Mouse (Mus musculus) neural tube, embryonic 14.5 days (tissue): ENCODE measurements around the gene Khdc1a. TPM values are rescaled to one million over a fixed set of nuclear protein-coding genes. Genes with fewer than 3 reads are reported as not detected.
"Not testable (repeated sequence)": the region's sequence is repeated elsewhere in the genome, so short reads cannot be mapped to it uniquely, and the experiment has no call there.

ENCODE experiments used
- ATAC-seq: fragments of 200-750 bp; cut with Nextera tagmentation; 2 replicates; pipeline ENCODE4 v1.8.0; 2017; ENCODE audit warnings: low read depth, mild to moderate bottlenecking, moderate TSS enrichment, moderate library complexity
- H3K27ac ChIP-seq: fragments of 300-500 bp; sonication (generic); 2 replicates; pipeline ENCODE4 v1.5.1; 2014; ENCODE audit warnings: low read depth, mild to moderate bottlenecking, control low read depth, low read length, moderate library complexity, mixed read lengths
- H3K27me3 ChIP-seq: fragments of 300-500 bp; sonication (generic); 2 replicates; pipeline ENCODE4 v1.6.1; 2014; ENCODE audit warnings: low read length; ENCODE audit not compliant: control insufficient read depth, insufficient read depth
- H3K36me3 ChIP-seq: fragments of 300-500 bp; sonication (generic); 2 replicates; pipeline ENCODE4 v1.6.1; 2014; ENCODE audit warnings: low read length, mixed read lengths; ENCODE audit not compliant: control insufficient read depth, insufficient read depth
- H3K4me1 ChIP-seq: fragments of 300-500 bp; sonication (generic); 2 replicates; pipeline ENCODE4 v1.6.1; 2014; ENCODE audit warnings: low read length; ENCODE audit not compliant: control insufficient read depth, insufficient read depth
- H3K4me2 ChIP-seq: fragments of 300-500 bp; sonication (generic); 2 replicates; pipeline ENCODE4 v1.6.1; 2014; ENCODE audit warnings: mild to moderate bottlenecking, low read depth, low read length, control low read depth
- H3K4me3 ChIP-seq: fragments of 300-500 bp; sonication (generic); 2 replicates; pipeline ENCODE4 v1.5.1; 2014; ENCODE audit warnings: low read depth, low read length, control low read depth, mixed read lengths
- H3K9ac ChIP-seq: fragments of 300-500 bp; sonication (generic); replicated peaks from 2 replicates; pipeline ENCODE4 v1.6.1; 2014; ENCODE audit warnings: low read depth, mild to moderate bottlenecking, control low read depth, low read length, mixed read lengths
- H3K9me3 ChIP-seq: fragments of 300-500 bp; sonication (generic); 2 replicates; pipeline ENCODE4 v1.6.1; 2016; ENCODE audit warnings: low read length; ENCODE audit not compliant: control insufficient read depth
- WGBS: fragments of 180-500 bp; shearing (Covaris S2); extraction: QIAGEN DNeasy Blood & Tissue Kit; methylation state at CpG from one replicate; pipeline ENCODE4 v1.1.7; 2014; 5-methylcytosine and 5-hydroxymethylcytosine counted together
- polyA plus RNA-seq: library from polyadenylated mRNA; unstranded; fragments of >200 nt; fragmentation: Nextera tagmentation; extraction: Ambion mirVana; gene quantifications from 2 replicates; pipeline ENCODE4 v1.2.1, GENCODE M21; 2014

Gene Khdc1a
- polyA plus RNA-seq, 1 experiment from 2014 or later: not detected

- 94% methylated on average over 5 of the region's 5 CpGs for WGBS
- ATAC-seq, H3K4me1 ChIP-seq, H3K4me3 ChIP-seq, H3K27me3 ChIP-seq, H3K4me2 ChIP-seq, H3K36me3 ChIP-seq, H3K9ac ChIP-seq, H3K27ac ChIP-seq, H3K9me3 ChIP-seq: not testable (repeated sequence)
Observed at GRCm38 (mm10) chr1:21320271-21320670, 29.2 kb upstream of the Khdc1a start.

- H3K9ac ChIP-seq: no peak overlapping the region
- H3K27me3 ChIP-seq: no peaks in the 10 kb centered on the region
- no peaks in the 10 kb centered on the region for H3K36me3 ChIP-seq
- no peak overlapping the region for H3K4me2 ChIP-seq
- ATAC-seq: no peak
- no peaks in the 10 kb centered on the region for H3K9me3 ChIP-seq
- no peak overlapping the region for H3K27ac ChIP-seq
- no peaks in the 10 kb centered on the region for H3K4me1 ChIP-seq
- 93% methylated on average over 1 of the region's 1 CpGs for WGBS
- no peak overlapping the region for H3K4me3 ChIP-seq
Observed at GRCm38 (mm10) chr1:21321656-21322055, 27.8 kb upstream of the Khdc1a start.

GRCm38 (mm10) chr1:21323996-21324574, 25.4 kb upstream of the Khdc1a start:
- Histone ChIP-seq H3K36me3 (no peaks in the 10 kb centered on the region), H3K9me3 (no peaks in the 10 kb centered on the region), H3K27me3 (no peaks in the 10 kb centered on the region), H3K4me2 (no peak overlapping the region), H3K9ac (no peak overlapping the region), H3K4me1 (no peaks in the 10 kb centered on the region), H3K4me3 (no peak overlapping the region), H3K27ac (no peak overlapping the region)
- 24% methylated on average over 1 of the region's 1 CpGs for WGBS
- ATAC-seq: no peak

- no peak overlapping the region for H3K4me2 ChIP-seq
- no peaks in the 10 kb centered on the region for H3K36me3 ChIP-seq
- WGBS: 90% methylated on average over 1 of the region's 1 CpGs
- H3K9me3 ChIP-seq: no peaks in the 10 kb centered on the region
- no peaks in the 10 kb centered on the region for H3K27me3 ChIP-seq
- no peaks in the 10 kb centered on the region for H3K4me1 ChIP-seq
- H3K4me3 ChIP-seq: no peak overlapping the region
- no peak overlapping the region for H3K9ac ChIP-seq
- no peak overlapping the region for H3K27ac ChIP-seq
- no peak for ATAC-seq
Observed at GRCm38 (mm10) chr1:21324633-21325032, 24.8 kb upstream of the Khdc1a start.

GRCm38 (mm10) chr1:21326733-21327132, 22.7 kb upstream of the Khdc1a start:
- no peak overlapping the region for H3K4me2 ChIP-seq
- no peaks in the 10 kb centered on the region for H3K36me3 ChIP-seq
- H3K27me3 ChIP-seq: no peaks in the 10 kb centered on the region
- no peak for ATAC-seq
- no peaks in the 10 kb centered on the region for H3K9me3 ChIP-seq
- no peaks in the 10 kb centered on the region for H3K4me1 ChIP-seq
- H3K4me3 ChIP-seq: no peak overlapping the region
- whole genome bisulfite sequencing: 97% methylated on average over 7 of the region's 7 CpGs
- H3K9ac ChIP-seq: no peak overlapping the region
- no peak overlapping the region for H3K27ac ChIP-seq

- H3K4me2 ChIP-seq, H3K9ac ChIP-seq, H3K27ac ChIP-seq, H3K9me3 ChIP-seq, H3K36me3 ChIP-seq, H3K27me3 ChIP-seq, H3K4me3 ChIP-seq, H3K4me1 ChIP-seq, ATAC-seq: not testable (repeated sequence)
Observed at GRCm38 (mm10) chr1:21331161-21331560, 18.3 kb upstream of the Khdc1a start.

GRCm38 (mm10) chr1:21333222-21333973, 16.0 kb upstream of the Khdc1a start:
- no peaks in the 10 kb centered on the region for H3K4me1 ChIP-seq
- no peak for ATAC-seq
- WGBS: 87% methylated on average over 16 of the region's 16 CpGs
- no peak overlapping the region for H3K4me2 ChIP-seq
- H3K27ac ChIP-seq: no peak overlapping the region
- H3K27me3 ChIP-seq: no peaks in the 10 kb centered on the region
- no peaks in the 10 kb centered on the region for H3K9me3 ChIP-seq
- H3K9ac ChIP-seq: no peak overlapping the region
- H3K4me3 ChIP-seq: no peak overlapping the region
- no peaks in the 10 kb centered on the region for H3K36me3 ChIP-seq

GRCm38 (mm10) chr1:21335836-21336235, 13.6 kb upstream of the Khdc1a start:
- no peak for ATAC-seq

GRCm38 (mm10) chr1:21340745-21341144, 8.7 kb upstream of the Khdc1a start:
- H3K4me3 ChIP-seq: no peak overlapping the region
- H3K4me1 ChIP-seq: no peaks in the 10 kb centered on the region
- 100% methylated on average over 1 of the region's 1 CpGs for WGBS
- H3K36me3 ChIP-seq: no peaks in the 10 kb centered on the region
- no peaks in the 10 kb centered on the region for H3K27me3 ChIP-seq
- H3K9me3 ChIP-seq: no peaks in the 10 kb centered on the region
- ATAC-seq: no peak
- H3K27ac ChIP-seq: no peak overlapping the region
- H3K9ac ChIP-seq: no peak overlapping the region
- H3K4me2 ChIP-seq: no peak overlapping the region

More at GRCm38 (mm10) chr1:21335836-21336235, 13.6 kb upstream of the Khdc1a start:
- no peaks in the 10 kb centered on the region for H3K36me3 ChIP-seq
- no peaks in the 10 kb centered on the region for H3K27me3 ChIP-seq
- no peaks in the 10 kb centered on the region for H3K9me3 ChIP-seq
- no peaks in the 10 kb centered on the region for H3K4me1 ChIP-seq
- H3K4me3 ChIP-seq: no peak overlapping the region
- H3K9ac ChIP-seq: no peak overlapping the region
- no peak overlapping the region for H3K4me2 ChIP-seq
- no peak overlapping the region for H3K27ac ChIP-seq
